Comparison of ENCODE assay signal across 8 mouse cellular contexts in the genomic region with DNA sequence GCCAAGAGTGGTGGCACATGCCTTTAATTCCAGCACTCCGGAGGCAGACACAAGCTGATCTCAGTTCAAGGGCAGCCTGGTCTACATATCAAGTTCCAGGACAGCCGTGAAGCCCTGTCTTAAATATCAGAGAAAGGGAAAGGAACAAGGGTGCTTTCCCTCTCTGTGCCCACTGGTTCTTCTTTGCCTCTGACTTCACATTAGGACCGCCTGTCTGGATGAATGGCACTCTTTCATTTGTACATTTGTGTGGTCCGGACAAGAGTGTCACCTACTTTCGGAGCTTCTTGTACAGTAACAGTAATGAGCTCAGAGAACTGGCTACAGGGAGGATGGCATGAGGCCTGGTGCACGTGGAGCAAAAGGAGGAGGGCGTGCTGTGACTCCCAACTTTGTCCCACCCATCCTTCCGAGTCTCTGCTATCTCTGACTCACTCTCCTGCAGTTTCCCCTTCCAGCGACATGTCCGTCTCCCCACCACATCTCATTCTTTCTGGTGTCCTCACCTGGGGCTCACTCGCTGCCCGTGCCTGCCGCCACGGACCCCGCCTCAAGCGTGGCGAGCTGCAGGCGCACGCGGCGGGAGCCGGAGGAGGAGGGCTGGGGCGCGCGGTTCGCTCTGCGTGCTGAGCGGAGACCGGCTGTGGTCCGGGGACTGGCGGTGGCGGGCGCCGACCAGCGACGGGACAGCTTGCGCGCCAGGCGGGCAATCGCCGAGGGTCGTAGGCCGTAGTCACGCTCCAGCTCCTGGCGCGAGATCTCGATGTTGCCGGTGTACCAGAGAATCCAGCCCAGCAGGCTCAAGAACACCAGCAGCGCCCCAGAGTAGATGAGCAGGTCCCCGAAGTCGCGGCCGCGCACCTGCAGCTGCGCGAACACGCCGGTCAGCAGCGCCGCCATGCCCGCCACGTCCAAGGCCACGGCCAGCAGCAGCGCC. TPM values are rescaled to one million over a fixed set of nuclear protein-coding genes. Genes with fewer than 3 reads are reported as not detected.
DNase-seq lines count a peak whose midpoint lies in the region; ATAC-seq and TF ChIP-seq lines count a peak whose summit lies in the region.

No protein-coding gene starts in this region.

- DNase-seq in B cell, adult 2 months, result peak; percentile 51 to 62
- peak; percentile 79 for DNase-seq in adrenal gland, postnatal 10 days
- DNase-seq in embryonic facial prominence, embryonic 14.5 days (ENCODE audit: low spot score), result peak; percentile 62
- DNase-seq in kidney, postnatal 14 days, result peak; percentile 79
- DNase-seq in liver, postnatal 0 days, result peak; percentile 70

- no peak for TF ChIP-seq EP300 in liver, postnatal 0 days (IDR thresholded peaks at IDR 0.05; ENCODE audit: low read depth)

- 2% methylated on average over 47 of the region's 64 CpGs for WGBS in embryonic facial prominence, embryonic 14.5 days
- WGBS in heart, embryonic 13.5 days, result 2% methylated on average over 62 of the region's 64 CpGs
- WGBS in liver, postnatal 0 days (ENCODE audit: insufficient replicate concordance), result 2% methylated on average over 50 of the region's 64 CpGs
- WGBS in neural tube, embryonic 12.5 days, result 2% methylated on average over 64 of the region's 64 CpGs

- peak overlapping the region; percentile 61 for H3K4me3 ChIP-seq in embryonic facial prominence, embryonic 14.5 days (ENCODE audit: low read depth, low read length)
- H3K4me3 ChIP-seq in heart, embryonic 13.5 days, result peak overlapping the region; percentile 59
- peak overlapping the region; percentile 73 for H3K4me3 ChIP-seq in liver, postnatal 0 days (ENCODE audit: low read depth, low read length)
- H3K4me3 ChIP-seq in neural tube, embryonic 12.5 days, result peak overlapping the region; percentile 54
- H3K4me3 ChIP-seq in testis, adult 2 months (ENCODE audit: control insufficient read depth, low read depth, low read length), result peak overlapping the region; percentile 74

- no peaks in the 10 kb centered on the region for H3K9me3 ChIP-seq in embryonic facial prominence, embryonic 14.5 days (ENCODE audit: control insufficient read depth, low read length)
- no peaks in the 10 kb centered on the region for H3K9me3 ChIP-seq in heart, embryonic 13.5 days
- no peaks in the 10 kb centered on the region for H3K9me3 ChIP-seq in liver, postnatal 0 days (ENCODE audit: low read length)
- no peaks in the 10 kb centered on the region for H3K9me3 ChIP-seq in neural tube, embryonic 12.5 days

- peak overlapping the region; percentile 44 for H3K27ac ChIP-seq in embryonic facial prominence, embryonic 14.5 days (replicated peaks; ENCODE audit: low read depth, low read length)
- H3K27ac ChIP-seq in heart, embryonic 13.5 days (replicated peaks), result peak overlapping the region; percentile 41
- peak overlapping the region; percentile 78 for H3K27ac ChIP-seq in liver, postnatal 0 days (ENCODE audit: low read depth)
- no peak overlapping the region for H3K27ac ChIP-seq in neural tube, embryonic 12.5 days
- H3K27ac ChIP-seq in testis, adult 2 months (ENCODE audit: control insufficient read depth, insufficient read depth, low read depth, low read length), result 0 out of 2 replicates have a peak overlapping the region, but pooled peaks have one; percentile 0

- H3K27me3 ChIP-seq in embryonic facial prominence, embryonic 14.5 days (replicated peaks; ENCODE audit: control insufficient read depth, insufficient read depth, low read length), result no peaks in the 10 kb centered on the region; the same call in 1 of the 2 replicates
- peaks cover 15% of the 10 kb centered on the region; the same call in 1 of the 2 replicates for H3K27me3 ChIP-seq in heart, embryonic 13.5 days (replicated peaks)
- H3K27me3 ChIP-seq in liver, postnatal 0 days (ENCODE audit: insufficient read depth, low read length), result no peaks in the 10 kb centered on the region
- peaks cover 7% of the 10 kb centered on the region; the same call in 1 of the 2 replicates for H3K27me3 ChIP-seq in neural tube, embryonic 12.5 days (replicated peaks)
- no peaks in the 10 kb centered on the region for H3K27me3 ChIP-seq in testis, adult 2 months (ENCODE audit: control insufficient read depth, insufficient read depth, low read length)

- ATAC-seq in embryonic facial prominence, embryonic 14.5 days (ENCODE audit: low read depth), result peak; percentile 31
- peak; percentile 32; the same call in 1 of the 2 replicates for ATAC-seq in heart, embryonic 13.5 days (ENCODE audit: extremely low read depth, insufficient number of reproducible peaks, low FRiP score, low TSS enrichment)
- peak; percentile 35 for ATAC-seq in liver, postnatal 0 days
- peak; percentile 27 for ATAC-seq in neural tube, embryonic 12.5 days (ENCODE audit: low FRiP score, low read depth)

- peaks cover 2% of the 10 kb centered on the region for H3K36me3 ChIP-seq in embryonic facial prominence, embryonic 14.5 days (ENCODE audit: control insufficient read depth, insufficient read depth, low read length)
- H3K36me3 ChIP-seq in heart, embryonic 13.5 days, result peaks cover 3% of the 10 kb centered on the region
- peaks cover 5% of the 10 kb centered on the region; the same call in 1 of the 2 replicates for H3K36me3 ChIP-seq in liver, postnatal 0 days (replicated peaks; ENCODE audit: insufficient read depth, low read length)
- H3K36me3 ChIP-seq in neural tube, embryonic 12.5 days, result peaks cover 1% of the 10 kb centered on the region; the same call in 1 of the 2 replicates
- no peaks in the 10 kb centered on the region for H3K36me3 ChIP-seq in testis, adult 2 months (ENCODE audit: control insufficient read depth, insufficient read depth, low read length)

- peak overlapping the region; percentile 96 for H3K4me2 ChIP-seq in embryonic facial prominence, embryonic 14.5 days (ENCODE audit: low read depth, low read length)
- H3K4me2 ChIP-seq in heart, embryonic 13.5 days, result peak overlapping the region; percentile 97
- peak overlapping the region; percentile 98 for H3K4me2 ChIP-seq in liver, postnatal 0 days (ENCODE audit: low read depth, low read length)
- peak overlapping the region; percentile 89 for H3K4me2 ChIP-seq in neural tube, embryonic 12.5 days (replicated peaks)

- TF ChIP-seq CTCF in liver, postnatal 0 days (IDR thresholded peaks at IDR 0.05; ENCODE audit: low read depth), result peak; percentile 44
- TF ChIP-seq CTCF in testis, adult 2 months (IDR thresholded peaks at IDR 0.05; ENCODE audit: control insufficient read depth, insufficient read depth, insufficient replicate concordance, low read depth, low read length), result no peak

- H3K9ac ChIP-seq in embryonic facial prominence, embryonic 14.5 days (ENCODE audit: low read depth, low read length), result peak overlapping the region; percentile 79
- H3K9ac ChIP-seq in heart, embryonic 13.5 days, result peak overlapping the region; percentile 86
- H3K9ac ChIP-seq in liver, postnatal 0 days (replicated peaks), result peak overlapping the region; percentile 85
- peak overlapping the region; percentile 72 for H3K9ac ChIP-seq in neural tube, embryonic 12.5 days

- peaks cover 7% of the 10 kb centered on the region for H3K4me1 ChIP-seq in embryonic facial prominence, embryonic 14.5 days (ENCODE audit: control insufficient read depth, insufficient read depth, low read length)
- peaks cover 16% of the 10 kb centered on the region for H3K4me1 ChIP-seq in heart, embryonic 13.5 days
- H3K4me1 ChIP-seq in liver, postnatal 0 days (ENCODE audit: insufficient read depth), result peaks cover 24% of the 10 kb centered on the region
- H3K4me1 ChIP-seq in neural tube, embryonic 12.5 days, result peaks cover 9% of the 10 kb centered on the region
- peaks cover 2% of the 10 kb centered on the region for H3K4me1 ChIP-seq in testis, adult 2 months (ENCODE audit: control insufficient read depth, insufficient read depth, low read length)

- TF ChIP-seq POLR2A in testis, adult 2 months (IDR thresholded peaks at IDR 0.05; ENCODE audit: control insufficient read depth, low read depth, low read length), result peak; percentile 29; the same call in 1 of the 2 replicates

RNA-seq across cellular contexts. Expression of a gene that starts 0.7 kb away (rescaled TPM):
- 10 to 100 TPM; 10.4 to 11.3 TPM for total RNA-seq in adrenal gland, postnatal 10 days (2021)
- 5.5 and 6.6 TPM in 2 replicates for polyA plus RNA-seq in embryonic facial prominence, embryonic 14.5 days (2014; fragmentation: Nextera tagmentation; extraction: Ambion mirVana)
- 4.1 and 4.3 TPM in 2 replicates for polyA plus RNA-seq in heart, embryonic 13.5 days (2015; fragmentation: Nextera tagmentation; extraction: Ambion mirVana)
- polyA plus RNA-seq in liver, postnatal 0 days (2015; fragmentation: Nextera tagmentation; extraction: Ambion mirVana), result 23.6 and 24.2 TPM in 2 replicates
- polyA plus RNA-seq in neural tube, embryonic 12.5 days (2016; fragmentation: Nextera tagmentation; extraction: Ambion mirVana), result 2.7 and 3.1 TPM in 2 replicates
- polyA plus RNA-seq in testis, adult 2 months (2012; rRNA removed), result 1.1 and 1.6 TPM in 2 replicates

RNA-seq across cellular contexts. Expression of a gene that starts 3.9 kb away (rescaled TPM):
- total RNA-seq in adrenal gland, postnatal 10 days (2021), result 1,000 to 10,000 TPM; 1,057 to 1,113 TPM
- 275 and 300 TPM in 2 replicates for polyA plus RNA-seq in embryonic facial prominence, embryonic 14.5 days (2014; fragmentation: Nextera tagmentation; extraction: Ambion mirVana)
- 209 and 245 TPM in 2 replicates for polyA plus RNA-seq in heart, embryonic 13.5 days (2015; fragmentation: Nextera tagmentation; extraction: Ambion mirVana)
- polyA plus RNA-seq in liver, postnatal 0 days (2015; fragmentation: Nextera tagmentation; extraction: Ambion mirVana), result 280 and 288 TPM in 2 replicates
- 311 and 322 TPM in 2 replicates for polyA plus RNA-seq in neural tube, embryonic 12.5 days (2016; fragmentation: Nextera tagmentation; extraction: Ambion mirVana)
- 176 and 240 TPM in 2 replicates for polyA plus RNA-seq in testis, adult 2 months (2012; rRNA removed)

RNA-seq across cellular contexts. Expression of a gene that starts 6.0 kb away (rescaled TPM):
- total RNA-seq in adrenal gland, postnatal 10 days (2021), result not detected
- not detected in 2 replicates for polyA plus RNA-seq in embryonic facial prominence, embryonic 14.5 days (2014; fragmentation: Nextera tagmentation; extraction: Ambion mirVana)
- polyA plus RNA-seq in heart, embryonic 13.5 days (2015; fragmentation: Nextera tagmentation; extraction: Ambion mirVana), result not detected in 2 replicates
- 0.34 TPM in 1 of 2 replicates, not detected in the other for polyA plus RNA-seq in liver, postnatal 0 days (2015; fragmentation: Nextera tagmentation; extraction: Ambion mirVana)
- polyA plus RNA-seq in neural tube, embryonic 12.5 days (2016; fragmentation: Nextera tagmentation; extraction: Ambion mirVana), result not detected in 2 replicates
- 387 and 534 TPM in 2 replicates for polyA plus RNA-seq in testis, adult 2 months (2012; rRNA removed)

RNA-seq across cellular contexts. Expression of a gene that starts 6.1 kb away (rescaled TPM):
- under 1 TPM; 0.12 to 0.18 TPM for total RNA-seq in adrenal gland, postnatal 10 days (2021)
- polyA plus RNA-seq in embryonic facial prominence, embryonic 14.5 days (2014; fragmentation: Nextera tagmentation; extraction: Ambion mirVana), result 0.13 TPM in 1 of 2 replicates, not detected in the other
- 0.09 TPM in 1 of 2 replicates, not detected in the other for polyA plus RNA-seq in heart, embryonic 13.5 days (2015; fragmentation: Nextera tagmentation; extraction: Ambion mirVana)
- 0.07 TPM in 1 of 2 replicates, not detected in the other for polyA plus RNA-seq in liver, postnatal 0 days (2015; fragmentation: Nextera tagmentation; extraction: Ambion mirVana)
- polyA plus RNA-seq in neural tube, embryonic 12.5 days (2016; fragmentation: Nextera tagmentation; extraction: Ambion mirVana), result 0.34 and 0.51 TPM in 2 replicates
- polyA plus RNA-seq in testis, adult 2 months (2012; rRNA removed), result 15.5 and 17.3 TPM in 2 replicates

RNA-seq across cellular contexts. Expression of a gene that starts 17.7 kb away (rescaled TPM):
- total RNA-seq in adrenal gland, postnatal 10 days (2021), result not detected
- polyA plus RNA-seq in embryonic facial prominence, embryonic 14.5 days (2014; fragmentation: Nextera tagmentation; extraction: Ambion mirVana), result not detected in 2 replicates
- not detected in 2 replicates for polyA plus RNA-seq in heart, embryonic 13.5 days (2015; fragmentation: Nextera tagmentation; extraction: Ambion mirVana)
- polyA plus RNA-seq in liver, postnatal 0 days (2015; fragmentation: Nextera tagmentation; extraction: Ambion mirVana), result not detected in 2 replicates
- not detected in 2 replicates for polyA plus RNA-seq in neural tube, embryonic 12.5 days (2016; fragmentation: Nextera tagmentation; extraction: Ambion mirVana)
- 319 and 358 TPM in 2 replicates for polyA plus RNA-seq in testis, adult 2 months (2012; rRNA removed)

Comparison
In these comparisons a context has a peak if more than half of its experiments do, and no peak if none do; other contexts are left out.
1. RNA of a gene that starts 6.0 kb away (polyA plus RNA-seq): 387 to 534 TPM in testis, adult 2 months; 0.34 TPM in liver, postnatal 0 days, not detected in embryonic facial prominence, embryonic 14.5 days, not detected in heart, embryonic 13.5 days and not detected in neural tube, embryonic 12.5 days; every median in the first group is over 100 times any median in the second.
2. Peak in every context shown above with its lines, with median percentiles within 50 percentile points of each other: DNase-seq, ATAC-seq, H3K4me2 ChIP-seq, H3K4me3 ChIP-seq and H3K9ac ChIP-seq.